Mouse (Mus musculus) spleen, postnatal 4 days (tissue): ENCODE data around the gene Actg2.
A peak's percentile ranks its signal among the peaks of the same experiment; 100 is the strongest.

Experiments used
- DNase-seq, 2 experiments: peaks; one replicate each; pipeline ENCODE4 v3.0.0; 2022; ENCODE audit warnings: low spot score in 2 of 2

The Actg2 gene

DNA sequence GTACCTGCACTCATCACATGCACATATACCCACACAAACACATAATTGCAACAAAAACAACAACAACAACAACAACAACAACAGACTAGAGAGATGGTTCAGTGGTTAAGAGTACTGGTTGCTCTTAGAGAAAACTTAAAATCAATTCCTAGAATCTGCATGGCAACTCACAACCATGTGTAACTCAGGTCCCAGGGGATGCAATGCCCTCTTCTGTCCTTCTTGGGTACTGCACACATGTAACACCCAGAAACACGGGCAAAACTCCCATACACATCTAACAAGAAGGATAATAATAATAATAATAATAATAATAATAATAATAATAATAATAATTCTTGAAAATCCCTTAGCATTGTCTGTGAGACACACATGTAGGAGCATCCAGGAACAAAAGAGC, 23.6 kb downstream of the Actg2 start:
- peak; percentile 70 to 85 for DNase-seq

DNA sequence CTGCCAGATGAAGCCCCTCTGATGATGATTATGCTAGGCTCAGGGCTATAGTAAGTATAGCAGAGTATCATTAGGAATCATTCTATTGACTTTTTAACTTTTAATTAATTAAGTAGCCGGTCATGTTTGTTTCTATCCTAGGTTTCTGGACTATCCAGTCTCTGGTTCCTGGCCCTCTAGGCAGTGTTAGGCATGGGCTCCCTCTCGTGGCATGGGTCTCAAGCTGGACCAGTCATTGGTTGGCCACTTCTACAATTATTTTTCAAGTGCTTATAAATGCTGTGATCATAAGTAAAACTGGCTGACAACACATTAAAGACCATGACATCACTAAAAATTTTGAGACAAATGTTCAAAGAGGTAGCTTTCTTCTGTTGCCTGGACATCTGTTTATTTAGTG, 25.9 kb downstream of the Actg2 start:
- DNase-seq = no peak

DNA sequence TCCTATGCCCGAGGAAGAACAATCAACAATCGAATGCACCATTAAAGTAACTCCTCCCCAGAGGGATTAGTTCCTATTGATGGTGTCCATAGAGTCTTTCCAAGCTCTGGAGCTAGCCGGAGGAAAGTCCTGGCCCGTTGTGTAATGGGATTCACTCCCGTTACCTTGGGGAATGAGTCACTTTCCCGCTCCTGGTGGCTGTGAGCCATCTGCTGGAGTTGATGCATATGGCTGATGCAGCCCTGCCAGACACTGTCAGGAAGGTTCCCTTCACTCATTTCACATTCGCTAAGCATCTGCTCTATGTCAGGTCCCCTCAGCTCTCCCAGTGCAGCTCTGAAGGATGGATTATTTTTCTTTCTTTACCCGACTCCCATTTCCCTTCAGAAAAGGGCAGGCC, 26.6 kb downstream of the Actg2 start:
- no peak for DNase-seq

DNA sequence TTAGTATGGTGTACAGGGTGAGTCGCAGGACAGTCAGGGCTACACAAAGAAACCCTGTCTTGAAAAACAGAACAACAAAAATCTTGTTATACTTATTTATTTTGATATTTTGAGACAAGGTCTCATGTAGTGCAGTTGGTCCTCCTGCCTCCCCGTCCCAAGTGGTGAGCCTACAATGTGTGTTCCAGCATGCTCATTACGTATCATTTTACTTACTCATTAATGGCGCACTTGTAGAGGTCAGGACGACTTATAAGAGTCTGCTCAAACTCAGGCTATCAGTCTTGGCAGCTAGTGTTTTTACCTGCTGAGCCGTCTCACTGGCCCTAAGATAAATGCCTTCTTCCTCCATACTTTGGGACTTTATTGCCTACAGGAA, 28.9 kb downstream of the Actg2 start:
- no peak for DNase-seq

DNA sequence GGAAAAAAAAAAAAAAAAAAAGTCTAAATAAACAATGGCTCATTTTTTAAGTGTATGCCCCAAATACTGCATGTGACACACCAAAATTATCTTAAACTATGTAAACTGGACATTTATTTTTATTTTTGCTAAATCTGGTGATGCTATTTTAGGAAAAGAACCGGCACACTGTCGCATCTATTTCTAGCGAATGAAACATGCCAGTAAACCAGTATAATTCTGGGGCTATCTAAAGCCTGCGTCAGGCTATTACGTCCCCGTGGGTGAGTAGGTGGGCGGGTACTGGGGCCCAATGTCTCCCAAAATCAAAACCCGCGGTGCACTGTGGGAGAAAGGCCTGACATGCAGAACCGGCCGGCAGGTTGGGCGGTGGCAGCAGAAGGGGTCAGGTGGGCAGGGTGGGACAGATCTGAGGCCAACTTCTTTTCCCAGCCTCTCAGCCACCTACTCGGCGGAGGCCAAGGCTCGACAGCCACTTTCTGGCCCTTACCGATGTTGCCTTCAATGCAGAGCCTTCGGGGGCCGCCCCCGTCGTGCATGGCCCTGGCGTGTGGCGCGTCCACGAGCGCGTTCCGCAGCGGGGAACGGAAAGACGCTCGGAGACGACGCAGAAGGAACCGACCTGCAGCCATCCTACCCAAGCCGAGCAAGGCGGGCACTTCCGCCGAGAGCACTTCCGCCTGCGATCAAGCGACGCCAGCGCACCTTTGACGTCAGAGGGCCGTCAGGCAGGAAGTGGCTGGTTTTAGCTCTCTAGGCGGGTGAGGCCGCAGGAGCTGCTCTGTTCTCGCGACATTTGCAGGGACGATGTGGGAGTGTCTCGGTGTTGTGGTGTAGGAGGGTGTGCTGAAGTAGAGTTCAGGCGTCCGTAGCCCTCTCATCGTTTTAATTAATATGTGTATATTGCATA, 29.6 kb downstream of the Actg2 start, which contains the start of gene Dguok:
Gene Dguok (minus strand): TSS at position 712 of the 910 bp plus-strand sequence.
- peak; percentile 95 to 96 for DNase-seq

DNA sequence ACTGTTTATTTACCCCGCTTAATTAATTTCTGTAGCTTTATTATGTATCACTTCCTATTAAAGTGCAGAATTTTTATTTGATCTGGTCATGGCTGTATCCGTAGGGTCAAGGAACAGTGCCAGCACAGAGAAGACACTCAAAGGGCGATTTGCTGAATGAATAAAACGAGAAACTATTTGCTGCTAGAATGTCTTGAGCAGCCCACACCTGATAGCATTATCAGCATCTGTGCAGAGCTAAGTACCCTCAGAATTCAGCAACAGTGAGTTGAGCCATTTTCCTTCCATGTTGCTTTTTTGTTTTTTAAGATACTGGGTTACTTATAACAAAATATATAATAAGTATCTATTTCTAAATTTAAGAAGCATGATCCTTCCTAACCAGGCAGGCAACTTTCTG, 30.5 kb downstream of the Actg2 start:
- DNase-seq = no peak

DNA sequence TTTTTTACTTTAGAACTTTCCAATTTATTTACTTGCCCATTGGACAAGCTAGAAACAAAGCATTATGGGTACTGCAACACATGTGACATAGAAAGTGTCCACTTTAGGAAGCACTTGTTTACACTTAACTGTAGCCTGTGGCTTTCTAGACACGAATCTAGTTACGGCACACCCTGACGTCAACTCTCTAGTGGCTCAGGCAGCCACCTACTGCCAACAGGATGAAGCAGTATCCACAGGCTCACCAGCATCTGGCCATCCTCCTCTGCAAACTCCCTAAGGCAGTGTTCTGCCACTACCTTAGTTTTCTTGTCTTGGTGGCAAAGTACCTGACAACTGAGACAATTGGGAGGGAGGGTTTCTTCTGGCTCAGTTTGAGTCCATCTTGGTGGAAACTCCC, 32.7 kb downstream of the Actg2 start:
- DNase-seq = no peak

DNA sequence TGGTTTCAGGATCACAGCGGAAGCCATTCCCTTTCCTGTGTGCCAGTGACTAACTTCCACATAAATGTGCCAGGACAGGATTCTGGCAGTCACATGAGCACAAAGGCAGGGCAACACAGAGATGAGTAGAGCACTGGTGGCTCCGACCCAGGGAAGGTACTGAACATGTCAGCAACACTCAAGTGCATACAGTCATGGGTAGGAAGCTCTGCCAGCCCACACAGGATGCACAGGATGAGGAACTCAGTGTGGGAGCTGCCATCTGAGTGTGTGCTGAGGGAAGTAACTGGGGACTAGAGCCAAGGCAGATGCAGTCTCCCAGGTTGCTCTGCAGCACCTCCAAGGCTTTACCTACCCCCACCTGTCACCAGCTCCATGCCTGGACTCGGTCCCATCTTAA, 33.4 kb downstream of the Actg2 start:
- DNase-seq = no peak

DNA sequence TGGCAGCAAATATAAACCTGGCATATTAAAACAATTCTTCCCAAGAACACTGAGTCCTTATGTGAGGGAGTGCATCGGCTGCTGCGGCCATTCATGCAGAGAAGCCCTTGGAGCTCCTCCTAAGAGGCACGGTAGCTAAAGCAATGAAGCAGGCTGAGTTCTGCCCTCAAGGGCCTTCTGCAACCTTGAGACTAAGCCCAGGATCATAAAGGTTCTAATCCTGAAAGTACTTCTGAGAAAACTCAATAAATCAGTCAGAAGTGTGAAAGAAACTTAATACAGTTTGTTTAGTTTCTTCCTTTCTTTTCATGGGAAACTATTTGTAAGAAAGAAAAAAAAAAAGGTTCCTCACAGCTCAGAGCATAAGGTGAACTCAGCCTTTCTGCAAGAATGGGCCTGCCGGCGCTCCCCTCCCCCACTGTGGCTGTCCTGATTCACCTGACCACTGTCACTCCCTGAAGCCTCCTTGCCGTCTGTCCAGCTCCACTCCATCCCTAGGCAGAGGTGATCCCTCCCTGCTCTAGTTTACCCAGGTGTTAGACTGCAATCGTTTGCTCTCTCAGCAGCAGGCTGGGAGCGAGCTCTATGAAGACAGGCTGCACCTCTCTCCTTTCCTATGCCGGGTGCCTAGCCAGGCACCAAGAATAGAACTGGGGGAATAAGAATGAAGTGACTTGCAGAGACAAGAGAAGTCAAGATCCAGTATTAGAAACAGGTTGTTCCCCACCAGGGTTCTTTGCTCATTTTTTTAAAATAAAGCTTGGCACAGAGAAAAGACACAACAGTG, 34.3 kb downstream of the Actg2 start:
- no peak for DNase-seq

DNA sequence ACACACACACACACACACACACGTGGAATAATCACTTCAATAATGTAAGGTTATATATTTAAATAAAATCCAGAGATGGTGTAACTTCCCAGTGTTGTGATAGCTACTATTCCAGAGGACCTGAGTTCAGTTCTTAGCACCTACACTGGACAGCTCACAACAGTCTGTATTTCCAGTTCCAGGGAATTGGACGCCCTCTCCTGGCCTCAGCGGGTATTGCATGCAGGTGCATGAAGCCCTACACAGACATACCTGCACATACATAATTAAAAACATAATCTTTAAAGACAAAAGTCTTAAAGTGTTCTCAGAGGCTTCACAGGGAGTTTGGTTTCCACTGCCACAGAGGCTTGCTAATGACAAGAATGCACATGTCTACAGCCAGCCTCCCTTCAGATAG, 35.6 kb downstream of the Actg2 start:
- DNase-seq = no peak

DNA sequence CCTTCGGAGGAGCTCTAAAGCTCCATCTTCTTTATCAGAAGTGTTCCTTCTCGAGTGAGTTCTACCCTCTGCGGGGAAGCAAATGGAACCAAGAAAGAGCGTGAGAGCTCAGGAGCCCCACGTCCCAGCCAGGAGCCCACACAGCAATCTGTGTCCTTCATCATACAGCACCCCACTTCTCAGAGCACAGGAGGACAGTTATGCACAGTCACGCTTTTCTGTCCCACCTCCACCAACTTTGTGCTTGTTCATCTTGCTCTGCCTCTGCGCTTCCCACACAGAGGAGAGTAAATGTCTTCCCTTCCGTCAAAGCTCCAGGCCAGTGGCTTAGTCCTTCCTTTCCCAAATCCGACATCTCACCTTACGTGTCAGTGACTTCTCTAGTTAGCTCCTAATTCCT, 37.0 kb downstream of the Actg2 start:
- DNase-seq = no peak

DNA sequence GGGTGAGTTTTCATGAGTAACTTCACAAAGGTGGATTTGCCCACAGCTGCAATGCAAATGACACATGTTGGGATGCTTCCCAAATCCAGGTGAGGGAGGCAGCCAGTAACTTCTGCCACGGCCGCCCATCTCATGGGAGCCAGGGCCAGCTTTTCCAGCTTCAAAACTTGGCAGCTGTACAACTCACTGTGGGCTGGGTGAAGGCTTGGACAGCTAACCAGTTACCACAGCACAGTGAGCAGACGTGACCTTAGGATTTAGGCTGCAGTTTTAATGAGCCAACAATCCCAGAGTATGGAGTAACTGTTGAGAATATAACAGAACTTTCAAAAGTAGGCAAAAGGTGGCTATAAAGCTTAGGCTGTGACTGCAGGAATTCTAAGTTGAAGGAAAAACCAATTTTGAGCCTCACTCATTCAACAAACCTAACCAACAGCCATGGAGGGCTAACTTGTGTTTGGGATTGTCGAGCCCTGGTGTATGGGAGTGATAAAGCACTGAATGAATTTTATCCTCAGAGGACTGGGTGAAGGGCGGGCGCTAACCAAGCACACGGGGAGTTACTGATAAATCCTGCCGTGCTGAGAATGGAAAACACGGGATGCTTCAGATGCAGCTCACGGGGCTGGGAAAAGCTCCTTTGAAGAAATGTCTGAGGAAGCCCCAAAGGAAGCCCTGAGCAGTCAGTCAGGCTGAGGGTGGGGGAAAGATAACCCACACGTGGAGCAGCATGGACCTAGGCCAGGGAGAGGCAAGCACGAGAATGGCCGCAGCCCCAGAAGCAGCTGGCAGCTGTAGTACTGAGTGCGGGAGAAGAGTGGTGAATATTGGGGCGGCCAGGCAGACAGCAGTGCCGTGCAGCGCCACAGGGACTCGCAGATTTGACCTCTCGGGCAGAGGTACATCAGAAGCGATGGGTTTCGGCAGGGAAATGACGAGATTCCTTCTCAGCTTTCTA, 39.0 kb downstream of the Actg2 start:
- no peak for DNase-seq

DNA sequence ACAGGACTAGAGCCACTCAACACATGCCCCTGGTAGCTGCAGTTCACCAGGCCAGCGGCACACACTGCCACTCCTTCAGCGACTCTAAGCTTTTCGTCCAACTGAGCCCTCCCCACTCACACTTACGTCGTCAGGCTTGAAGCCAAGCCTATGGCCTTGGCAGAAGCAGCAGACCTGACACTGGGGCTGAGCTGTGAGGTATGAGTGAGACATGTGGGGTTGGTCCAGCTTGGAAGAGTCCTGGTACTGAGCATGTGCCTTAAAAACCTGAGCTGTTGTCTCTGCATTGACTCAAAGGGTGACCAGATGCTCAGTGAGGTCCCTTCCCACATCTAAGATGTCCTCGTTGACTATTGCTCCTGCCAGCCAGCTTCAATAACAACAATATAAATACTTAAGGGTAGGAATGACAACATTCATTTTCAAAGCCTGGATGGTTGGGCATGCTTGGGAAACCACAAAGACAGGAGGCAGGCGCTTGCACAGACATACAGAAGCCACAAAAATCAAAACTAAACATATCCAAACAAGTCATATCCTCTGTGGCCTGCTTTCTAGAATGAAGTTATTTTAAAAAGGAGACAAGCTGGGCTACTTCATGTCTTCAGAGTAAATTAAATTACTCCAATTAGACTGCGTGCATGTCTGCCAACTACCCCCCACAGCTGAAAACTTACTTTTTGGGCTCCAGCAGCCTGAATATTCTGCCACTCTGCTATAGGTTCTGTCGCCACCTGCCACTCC, 39.9 kb downstream of the Actg2 start:
- no peak for DNase-seq

DNA sequence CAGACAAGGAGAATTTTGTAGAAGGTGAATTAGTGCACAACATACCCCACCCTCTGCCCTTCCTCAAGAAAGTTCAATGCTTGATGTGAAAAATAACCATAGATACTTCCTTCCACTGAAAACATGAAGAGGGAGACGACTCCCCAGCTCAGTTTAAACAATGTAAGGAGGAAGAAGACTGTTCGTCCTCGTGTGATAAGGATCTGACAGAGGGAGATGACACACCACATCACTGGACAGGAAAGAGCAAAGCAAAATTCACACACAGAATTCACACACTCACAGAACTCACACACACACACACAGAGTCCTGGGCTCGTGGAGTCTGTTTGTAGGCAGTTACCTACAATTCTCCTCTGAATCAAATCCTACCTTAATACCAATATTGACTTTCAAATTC, 45.4 kb downstream of the Actg2 start:
- DNase-seq = no peak

DNA sequence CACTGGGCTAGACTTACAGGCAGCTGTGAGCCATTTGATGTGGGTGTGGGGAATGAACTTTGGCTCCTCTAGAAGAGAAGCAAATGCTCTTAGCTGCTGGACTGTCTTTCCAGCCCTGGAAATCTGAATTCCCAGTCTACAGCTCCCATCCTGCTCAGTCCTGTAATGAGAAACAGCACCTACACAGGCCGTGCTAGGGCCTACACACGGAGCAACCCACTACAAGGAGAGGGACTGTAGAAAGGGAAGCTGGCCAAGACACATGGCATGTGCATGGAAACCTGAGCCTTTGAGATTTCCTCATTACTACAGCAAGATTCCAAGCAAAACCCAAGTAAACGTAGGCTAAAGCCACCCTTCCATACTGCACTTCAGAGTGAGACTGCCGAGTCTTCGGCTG, 47.9 kb downstream of the Actg2 start:
- DNase-seq = no peak

DNA sequence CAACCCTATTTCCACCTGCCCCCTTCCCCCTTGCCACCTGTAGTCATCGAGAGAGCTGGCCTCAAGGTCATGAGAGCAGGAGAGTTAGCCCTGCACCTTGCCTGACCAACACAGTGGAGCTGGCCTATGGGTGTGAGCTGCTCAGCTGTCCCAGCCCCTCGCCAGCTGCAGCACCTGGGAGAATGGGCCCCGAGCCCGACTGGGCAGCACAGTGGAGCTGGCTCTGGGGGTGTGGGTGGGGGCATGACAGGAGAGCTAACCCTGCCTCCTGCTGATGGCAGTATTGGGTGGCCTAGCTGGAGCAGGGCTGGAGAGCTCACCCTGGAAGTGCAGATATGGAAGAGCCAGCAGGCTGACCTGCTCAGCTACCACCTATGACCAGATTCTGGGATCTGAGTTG, 48.8 kb downstream of the Actg2 start:
- DNase-seq = no peak

DNA sequence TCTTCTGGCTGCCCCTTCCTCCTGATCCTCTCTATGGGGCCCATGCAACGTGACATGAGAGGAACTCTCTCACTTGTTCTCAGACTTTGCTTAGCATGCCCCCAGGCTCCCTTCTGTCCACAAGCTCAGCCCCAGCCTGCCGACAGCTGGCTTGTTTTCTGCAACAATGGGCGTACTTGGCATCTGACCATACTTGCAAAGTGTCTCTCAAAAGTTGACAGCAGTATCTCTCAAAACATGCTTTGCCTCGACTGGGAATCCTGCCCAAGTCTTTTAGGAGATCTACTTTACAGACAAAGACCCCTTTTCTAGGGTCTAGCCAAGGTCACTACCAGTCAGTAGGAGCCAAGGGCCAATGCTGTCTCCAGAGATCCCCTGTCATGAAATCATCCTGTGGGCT, 50.2 kb downstream of the Actg2 start:
- no peak for DNase-seq

DNA sequence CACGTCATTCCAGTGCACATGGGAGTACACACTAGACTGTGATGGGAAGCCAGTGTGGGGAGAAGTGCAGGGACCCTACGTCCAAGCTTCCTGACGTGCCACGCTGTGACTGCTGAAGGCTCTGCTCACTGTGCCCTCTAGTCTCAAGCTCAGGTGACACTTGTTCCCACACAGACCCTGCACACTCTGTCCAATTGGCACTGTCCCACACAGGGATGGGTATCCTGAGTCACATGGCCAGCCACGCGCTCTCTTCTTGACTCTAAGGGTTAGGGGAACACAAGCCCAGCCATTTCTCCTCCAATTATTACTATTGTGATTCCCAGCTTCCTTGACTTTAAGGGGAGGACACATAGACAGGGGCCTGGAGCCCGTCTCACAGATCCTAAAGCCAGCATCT, 52.3 kb downstream of the Actg2 start:
- no peak for DNase-seq

DNA sequence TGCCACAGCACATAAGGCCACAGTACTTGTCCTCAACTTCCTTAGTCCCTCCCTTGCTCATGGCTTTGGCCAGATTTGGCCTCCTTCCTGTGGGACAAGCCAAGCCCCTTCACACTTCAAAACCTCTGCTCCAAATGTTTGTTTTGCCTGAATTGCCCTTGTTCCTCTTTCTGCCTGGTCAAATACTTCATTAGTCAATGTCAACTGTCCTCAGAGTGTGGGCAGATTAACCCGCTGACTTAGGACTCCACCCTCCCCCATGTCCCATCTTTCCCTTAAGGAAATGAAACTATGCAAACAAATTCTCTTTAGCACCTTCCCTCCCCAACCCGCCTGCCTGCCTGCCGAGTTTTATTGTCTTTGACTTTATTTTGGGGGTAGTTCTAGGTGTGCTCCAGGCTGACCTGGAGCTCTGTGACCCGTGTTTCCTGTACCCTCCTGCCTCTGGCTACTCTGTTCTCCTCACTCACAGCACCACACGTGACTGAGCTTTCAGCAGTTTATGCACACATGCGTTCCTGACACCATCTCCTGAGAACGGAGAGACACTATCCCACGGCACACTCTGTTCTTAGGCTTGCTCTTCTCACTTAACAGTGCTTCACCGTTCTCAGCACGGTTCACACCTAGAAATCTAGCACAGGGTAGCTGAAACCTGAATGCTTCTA, 53.5 kb downstream of the Actg2 start:
- no peak for DNase-seq

DNA sequence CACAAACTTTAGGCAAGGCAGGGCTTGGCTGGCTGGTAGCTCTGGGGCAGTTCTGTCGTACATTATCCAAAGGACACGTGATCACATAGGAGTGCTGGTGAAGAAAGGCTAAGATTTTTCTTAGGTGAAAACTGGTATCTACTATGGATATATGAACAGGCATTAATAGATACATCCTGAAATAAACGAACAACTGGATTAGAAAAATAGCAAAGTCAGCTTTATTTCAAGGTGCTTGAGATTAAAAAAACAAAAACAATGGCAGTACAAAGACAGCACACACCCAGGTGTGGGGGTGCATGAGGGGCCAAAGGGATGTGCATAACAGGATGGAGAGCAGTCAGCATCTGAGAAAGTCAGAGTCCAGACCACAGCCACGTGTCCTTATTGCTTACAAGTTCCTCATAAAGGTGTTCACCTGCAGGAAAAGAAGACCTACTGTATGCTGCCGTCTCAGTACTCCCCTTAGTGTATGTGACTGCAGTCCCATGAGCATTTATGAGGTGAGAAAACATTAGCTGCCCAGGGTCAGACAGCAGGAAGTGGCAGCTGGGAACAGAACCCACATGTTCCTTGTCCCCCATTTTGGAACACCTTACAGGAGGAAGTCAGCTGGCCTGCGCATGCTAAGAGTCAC, 55.9 kb downstream of the Actg2 start:
- DNase-seq = no peak
